Mouse (Mus musculus) c-Kit-positive CD71-negative TER-119-negative erythroid progenitor cells, embryonic 14.5 days (primary cell): ENCODE measurements around the gene Nt5c2.
A peak's percentile ranks its signal among the peaks of the same experiment; 100 is the strongest.
"Not testable (repeated sequence)": the region's sequence is repeated elsewhere in the genome, so short reads cannot be mapped to it uniquely, and the experiment has no call there.

Experiments
- DNase-seq: peaks from one replicate; pipeline ENCODE4 v3.0.0-alpha.2; 2013; ENCODE audit warnings: low read depth

Gene Nt5c2

GRCm38 (mm10) chr19:47016487-47016886 lies 1.5 kb upstream of the Nt5c2 start:
- DNase-seq: peak; percentile 71

DNA sequence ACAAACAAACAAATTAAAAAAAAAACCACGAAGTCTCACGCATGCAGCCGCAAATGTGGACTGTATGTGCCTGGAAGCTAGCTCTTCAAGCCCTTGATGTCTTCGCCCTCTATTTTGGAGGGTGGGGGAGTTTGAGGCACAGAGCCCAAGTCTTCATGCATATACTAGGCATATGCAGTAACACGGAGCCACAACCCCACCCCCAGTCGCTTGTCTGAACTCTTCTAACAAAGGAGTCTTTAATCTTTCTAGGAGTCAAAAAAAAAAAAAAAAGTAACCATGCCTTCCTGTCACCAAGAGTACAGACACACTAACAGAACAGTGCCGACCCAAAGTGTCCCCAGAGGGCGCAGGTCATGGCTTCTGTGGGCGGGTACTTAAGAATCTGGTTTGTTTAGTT lies 1.0 kb upstream of the Nt5c2 start:
- DNase-seq: no peak

GRCm38 (mm10) chr19:47015396-47015795 lies 443 bp upstream of the Nt5c2 start:
- DNase-seq: no peak

DNA sequence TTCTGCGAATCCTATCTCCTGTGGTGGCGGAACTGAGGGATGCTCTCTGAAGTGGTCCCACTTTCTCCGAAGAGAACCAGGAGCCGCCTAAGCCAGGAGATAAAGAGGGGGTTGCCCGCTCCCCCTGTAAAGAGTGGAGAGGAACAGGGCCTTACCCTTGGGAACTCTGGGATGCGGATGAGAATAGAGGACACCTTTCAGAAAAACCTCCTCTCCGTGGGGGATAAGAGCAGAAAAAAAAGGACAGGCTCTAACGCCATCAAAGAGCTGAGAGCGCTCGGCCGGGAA lies 850 bp downstream of the Nt5c2 start:
- no peak for DNase-seq

- no peak for DNase-seq
Observed at GRCm38 (mm10) chr19:47013340-47014158, 1.4 kb downstream of the Nt5c2 start.

DNA sequence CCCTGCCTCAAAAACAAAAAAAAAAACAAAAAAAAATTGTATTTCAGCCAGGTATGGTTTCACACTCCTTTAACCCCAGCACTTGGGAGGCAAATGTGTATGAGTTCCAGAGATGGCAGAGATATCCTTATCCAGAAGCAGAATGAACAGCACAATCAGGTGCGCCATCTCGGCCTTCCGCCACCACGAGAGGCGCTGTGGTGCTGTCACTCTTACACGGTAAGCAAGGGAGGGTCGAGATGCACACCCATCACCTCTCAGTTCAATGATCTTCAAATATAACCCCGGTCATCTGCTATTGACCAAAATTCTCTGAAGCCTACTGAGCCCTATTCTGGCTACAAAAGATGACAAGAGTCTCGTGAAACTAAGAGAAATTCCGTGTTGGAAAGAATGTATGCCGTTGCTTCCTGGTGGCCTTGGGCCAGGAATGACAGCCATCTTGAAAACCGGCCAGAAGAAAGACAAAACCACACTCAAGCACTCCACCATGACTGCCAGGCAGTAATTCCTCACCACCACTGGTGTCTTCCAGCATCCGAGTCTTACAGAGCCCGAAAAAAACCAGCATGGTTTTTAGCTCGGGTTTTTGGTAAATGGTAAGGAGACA lies 2.3 kb downstream of the Nt5c2 start:
- no peak for DNase-seq

- no peak for DNase-seq
Observed at GRCm38 (mm10) chr19:47009943-47010342, 5.0 kb downstream of the Nt5c2 start.

DNA sequence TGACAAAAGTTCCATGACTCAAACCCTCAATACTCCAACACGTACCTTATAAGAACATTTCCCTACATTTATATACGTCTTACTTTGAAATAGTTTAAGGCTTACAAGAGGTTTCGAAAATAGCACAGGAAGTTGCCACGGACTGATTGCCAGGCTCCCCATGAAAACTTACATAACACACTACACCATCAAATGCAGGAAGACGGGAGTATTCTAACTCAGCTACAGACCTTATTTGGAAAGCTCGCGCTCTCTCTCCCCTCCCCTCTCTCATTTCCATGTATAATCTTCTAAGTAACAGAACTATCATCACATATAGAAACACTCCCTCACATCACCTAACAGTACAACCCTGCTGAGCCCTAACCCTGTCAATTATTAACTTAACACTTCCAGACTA lies 5.5 kb downstream of the Nt5c2 start:
- DNase-seq: no peak

GRCm38 (mm10) chr19:47006321-47006720 lies 8.6 kb downstream of the Nt5c2 start:
- DNase-seq: no peak

DNA sequence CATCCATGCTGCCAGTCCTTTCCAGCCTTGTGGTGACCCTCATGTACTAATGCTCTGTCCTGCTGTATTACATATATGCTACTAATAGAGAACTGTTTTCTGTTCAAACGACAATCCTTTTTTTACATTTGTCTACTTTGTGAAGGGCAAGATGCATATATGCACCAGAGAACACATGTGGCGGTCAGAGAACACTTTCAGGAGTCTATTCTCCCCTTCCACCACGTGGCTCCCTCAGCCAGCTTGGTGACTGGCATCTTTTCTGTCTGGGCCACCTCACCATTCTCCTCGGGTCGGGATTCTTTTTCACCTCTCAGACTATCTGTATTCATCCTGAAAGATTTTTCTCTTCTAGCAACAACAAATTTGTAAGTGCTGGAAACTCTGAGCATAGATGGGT lies 9.1 kb downstream of the Nt5c2 start:
- DNase-seq: no peak

DNA sequence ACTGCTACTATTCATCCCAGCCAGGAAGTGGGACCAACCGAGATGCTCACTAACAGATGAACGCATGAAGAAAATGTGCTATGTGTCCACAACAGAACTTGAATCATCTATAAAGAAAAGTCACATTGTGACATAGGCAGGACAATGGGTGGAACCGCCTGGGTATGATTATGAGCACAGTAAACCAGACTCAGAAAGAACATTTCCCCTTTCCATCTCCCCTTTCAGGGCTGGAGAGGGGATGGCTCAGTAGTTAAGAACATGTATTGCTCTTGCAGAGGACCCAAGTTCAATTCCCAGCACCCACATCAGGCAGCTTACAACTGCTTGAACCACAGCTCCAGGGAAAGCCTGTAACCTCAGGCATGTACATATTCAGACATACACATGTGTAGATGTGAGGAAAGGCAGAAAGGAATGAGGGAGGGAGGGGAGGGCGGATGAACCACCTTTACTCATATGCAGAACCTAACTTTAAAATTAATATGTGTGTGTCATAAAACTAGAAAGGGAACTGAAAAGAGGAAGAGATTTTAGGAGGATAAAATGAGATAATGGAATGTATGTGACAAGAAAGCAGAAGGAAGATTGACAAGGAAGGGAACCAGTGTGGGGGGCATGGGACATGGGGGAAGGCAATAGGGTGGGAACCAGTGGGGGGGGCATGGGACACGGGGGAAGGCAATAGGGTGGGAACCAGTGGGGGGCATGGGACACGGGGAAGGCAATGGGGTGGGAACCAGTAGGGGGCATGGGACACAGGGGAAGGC lies 11.0 kb downstream of the Nt5c2 start:
- DNase-seq: no peak

- not testable (repeated sequence) for DNase-seq
Observed at GRCm38 (mm10) chr19:47000357-47000756, 14.6 kb downstream of the Nt5c2 start.

DNA sequence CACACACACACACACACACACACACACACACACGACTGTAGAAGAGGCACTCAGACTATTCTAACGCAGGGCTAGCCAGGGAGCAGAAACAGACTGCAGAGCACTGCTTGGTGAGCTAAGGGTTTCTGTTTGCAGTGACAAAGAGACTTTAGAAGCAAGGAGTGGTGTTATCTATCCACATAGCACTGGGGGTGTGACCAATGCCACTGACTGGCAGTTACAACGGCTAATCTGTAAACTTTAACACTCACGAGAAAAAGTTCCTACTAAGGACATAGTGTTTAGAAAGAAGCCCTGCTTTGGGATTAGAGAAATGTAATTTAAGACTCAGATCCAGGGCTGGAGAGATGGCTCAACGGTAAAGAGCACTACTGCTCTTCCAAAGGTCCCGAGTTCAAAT lies 15.2 kb downstream of the Nt5c2 start:
- DNase-seq: no peak

- DNase-seq: no peak
Observed at GRCm38 (mm10) chr19:46998953-46999352, 16.0 kb downstream of the Nt5c2 start.

GRCm38 (mm10) chr19:46998168-46998870 lies 16.6 kb downstream of the Nt5c2 start:
- no peak for DNase-seq

- DNase-seq: no peak
Observed at GRCm38 (mm10) chr19:46996095-46996494, 18.9 kb downstream of the Nt5c2 start.

GRCm38 (mm10) chr19:46992329-46992728 lies 22.6 kb downstream of the Nt5c2 start:
- not testable (repeated sequence) for DNase-seq

- peak; percentile 84 for DNase-seq
Observed at GRCm38 (mm10) chr19:46991145-46991544, 23.8 kb downstream of the Nt5c2 start.

DNA sequence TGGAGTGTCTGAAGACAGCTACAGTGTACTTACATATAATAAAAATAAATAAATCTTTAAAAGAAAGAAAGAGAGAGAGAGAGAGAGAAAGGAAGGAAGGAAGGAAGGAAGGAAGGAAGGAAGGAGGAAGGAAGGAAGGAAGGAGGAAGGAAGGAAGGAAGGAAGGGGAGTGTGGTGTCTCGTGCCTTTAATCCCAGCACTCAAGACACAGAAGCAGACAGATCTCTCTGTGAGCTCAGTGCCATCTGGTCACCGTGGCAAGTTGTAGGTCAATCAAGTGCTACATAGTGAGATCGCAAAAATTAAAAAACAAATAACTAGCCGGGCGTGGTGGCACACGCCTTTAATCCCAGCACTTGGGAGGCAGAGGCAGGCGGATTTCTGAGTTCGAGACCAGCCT lies 24.3 kb downstream of the Nt5c2 start:
- DNase-seq: not testable (repeated sequence)

DNA sequence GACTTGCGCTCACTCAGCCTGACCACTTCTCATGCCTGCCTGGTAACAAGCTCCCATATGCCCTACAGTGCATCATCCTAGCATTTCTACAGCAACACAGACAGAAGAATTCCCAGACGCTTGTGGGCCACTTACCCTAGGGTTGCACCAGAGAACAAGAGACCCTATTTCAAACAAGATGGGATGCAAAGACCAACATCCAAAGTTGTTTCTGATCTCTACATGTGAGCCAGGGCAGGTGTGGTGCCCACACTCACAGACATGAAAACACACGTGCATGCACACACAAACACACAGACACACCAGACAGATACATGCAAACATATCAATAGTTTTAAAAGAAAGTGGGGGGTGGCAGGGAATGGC lies 24.8 kb downstream of the Nt5c2 start:
- DNase-seq: no peak

- no peak for DNase-seq
Observed at GRCm38 (mm10) chr19:46989479-46990152, 25.3 kb downstream of the Nt5c2 start.
